Mouse (Mus musculus) left cerebral cortex, postnatal 14 days (tissue): ENCODE measurements around the gene Olfr1225. TPM values are rescaled to one million over a fixed set of nuclear protein-coding genes. Genes with fewer than 3 reads are reported as not detected.
"Not testable (repeated sequence)": the region's sequence is repeated elsewhere in the genome, so short reads cannot be mapped to it uniquely, and the experiment has no call there.

Experiments
- DNase-seq, 2 experiments: peaks; one replicate each; pipeline ENCODE4 v3.0.0; 2021 to 2022; ENCODE audit warnings: low spot score in 2 of 2, mixed read lengths in 1 of 2
- intact Hi-C: fragments of 180-260 bp; cut with DNase I; formaldehyde crosslinking; loops from one replicate; pipeline ENCODE4 v1.15.1; 2025
- long read RNA-seq, 2 experiments: library from polyadenylated mRNA; stranded (forward); transcript quantifications; one replicate each; pipeline ENCODE4 v2.0.0; 2021
- total RNA-seq, 2 experiments: library from RNA; stranded (reverse); gene quantifications; 2 replicates each; pipeline ENCODE4 v1.2.3; 2021

Olfr1225 gene
- total RNA-seq, result not detected
- long read RNA-seq, experiment 1, result 0 reads
- long read RNA-seq, experiment 2, result 0 reads

GRCm38 (mm10) chr2:89174569-89174968, at the start of gene Olfr1225:
TSS of gene Olfr1225 (minus strand) at chr2:89174669.
- DNase-seq, result no peak
- intact Hi-C loops, result no loop called here

- intact Hi-C loops, result no loop called here
- DNase-seq, result no peak
Measured at GRCm38 (mm10) chr2:89199948-89200347, 25.5 kb upstream of the Olfr1225 start, which contains the start of gene Olfr1226. TSS of gene Olfr1226 (minus strand) at chr2:89200048.

GRCm38 (mm10) chr2:89196325-89196982, 22.0 kb upstream of the Olfr1225 start:
- DNase-seq, result no peak
- intact Hi-C loops, result no loop called here

- intact Hi-C loops, result not testable (repeated sequence)
Measured at GRCm38 (mm10) chr2:89164711-89165110, 9.8 kb downstream of the Olfr1225 start.

GRCm38 (mm10) chr2:89163991-89164390, 10.5 kb downstream of the Olfr1225 start, which contains the start of gene Olfr1224-ps1:
TSS of gene Olfr1224-ps1 (minus strand) at chr2:89164091.
- intact Hi-C loops, DNase-seq: not testable (repeated sequence)

More at GRCm38 (mm10) chr2:89164711-89165110, 9.8 kb downstream of the Olfr1225 start:
- DNase-seq, result not testable (repeated sequence)

GRCm38 (mm10) chr2:89151460-89151859, 23.0 kb downstream of the Olfr1225 start, which contains the start of gene Olfr1223:
TSS of gene Olfr1223 (minus strand) at chr2:89151560.
- intact Hi-C loops, result no loop called here
- no peak for DNase-seq

- DNase-seq, result no peak
- intact Hi-C loops, result no loop called here
Measured at GRCm38 (mm10) chr2:89132954-89133353, 41.5 kb downstream of the Olfr1225 start, which contains the start of gene Olfr1222. TSS of gene Olfr1222 (minus strand) at chr2:89133054.

Other genes with a start within 250 kb of the Olfr1225 start
- not detected for gene Olfr1211, start 236.6 kb downstream of the Olfr1225 start, total RNA-seq
- not detected for gene Olfr1212, start 220.7 kb downstream of the Olfr1225 start, total RNA-seq
- gene Gm13762, start 194.4 kb downstream of the Olfr1225 start, total RNA-seq, result not detected
- gene Olfr1214, start 182.0 kb downstream of the Olfr1225 start, total RNA-seq, result not detected
- gene Olfr1215, start 167.7 kb downstream of the Olfr1225 start, total RNA-seq, result not detected
- not detected for gene Olfr1216, start 156.3 kb downstream of the Olfr1225 start, total RNA-seq
- not detected for gene Olfr1217, start 142.6 kb downstream of the Olfr1225 start, total RNA-seq
- not detected for gene Olfr1218, start 113.5 kb downstream of the Olfr1225 start, total RNA-seq
- gene Olfr1219, start 91.2 kb downstream of the Olfr1225 start, total RNA-seq, result not detected
- gene Olfr1220, start 67.8 kb downstream of the Olfr1225 start, total RNA-seq, result not detected
- not detected for gene Olfr1221, start 57.4 kb downstream of the Olfr1225 start, total RNA-seq
- not detected for gene Olfr1222, start 41.6 kb downstream of the Olfr1225 start, total RNA-seq
- gene Olfr1223, start 23.1 kb downstream of the Olfr1225 start, total RNA-seq, result not detected
- gene Olfr1224-ps1, start 10.6 kb downstream of the Olfr1225 start, total RNA-seq, result not detected
- not detected for gene Olfr1226, start 25.4 kb upstream of the Olfr1225 start, total RNA-seq
- gene Olfr1228, start 79.4 kb upstream of the Olfr1225 start, total RNA-seq, result not detected
- gene Olfr1229, start 113.3 kb upstream of the Olfr1225 start, total RNA-seq, result not detected
- gene Olfr1230, start 122.6 kb upstream of the Olfr1225 start, total RNA-seq, result not detected
- gene Olfr1231, start 132.4 kb upstream of the Olfr1225 start, total RNA-seq, result not detected
- not detected for gene Olfr1232, start 155.0 kb upstream of the Olfr1225 start, total RNA-seq
- not detected for gene Olfr1233, start 167.7 kb upstream of the Olfr1225 start, total RNA-seq
- not detected for gene Olfr1234, start 190.2 kb upstream of the Olfr1225 start, total RNA-seq
- not detected for gene Olfr1238, start 235.0 kb upstream of the Olfr1225 start, total RNA-seq
- gene Olfr1239, start 245.7 kb upstream of the Olfr1225 start, total RNA-seq, result not detected